Mouse (Mus musculus) T-cell, adult 2 months (primary cell): Measurements from ENCODE around the gene Ube2o.

Experiments used
- DNase-seq: peaks from one replicate; pipeline ENCODE4 v3.0.0; 2022; ENCODE audit warnings: low spot score

Ube2o gene

DNA sequence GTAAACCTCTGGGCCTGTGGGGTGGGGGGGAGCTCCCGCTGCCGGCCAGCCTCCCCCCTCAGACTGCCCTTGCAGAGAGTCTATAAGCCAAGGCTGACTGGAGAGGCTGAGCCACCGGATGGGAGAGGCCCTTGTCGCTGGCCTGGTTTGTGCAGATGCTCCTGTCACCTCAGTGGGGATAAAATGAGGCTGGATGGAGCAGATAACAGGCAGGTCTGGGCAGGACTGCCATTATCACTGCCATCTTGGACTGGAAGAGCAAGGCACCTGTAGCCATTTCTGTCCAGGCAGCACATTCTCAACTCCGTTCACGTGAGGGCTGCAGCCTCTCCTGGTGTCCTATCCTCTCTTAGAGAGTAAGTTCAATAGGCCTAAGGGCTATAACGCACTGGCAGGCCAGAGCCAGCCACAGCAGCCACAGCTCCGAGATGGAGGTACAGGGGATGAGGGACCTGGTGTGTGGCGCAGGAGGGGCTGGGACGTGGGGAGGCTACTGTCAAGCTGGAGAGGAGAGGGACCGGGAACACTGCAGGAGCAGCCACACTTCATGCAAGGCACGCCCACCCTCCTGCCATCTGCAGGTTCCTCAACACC, 43.0 kb downstream of the Ube2o start:
- DNase-seq, result no peak

DNA sequence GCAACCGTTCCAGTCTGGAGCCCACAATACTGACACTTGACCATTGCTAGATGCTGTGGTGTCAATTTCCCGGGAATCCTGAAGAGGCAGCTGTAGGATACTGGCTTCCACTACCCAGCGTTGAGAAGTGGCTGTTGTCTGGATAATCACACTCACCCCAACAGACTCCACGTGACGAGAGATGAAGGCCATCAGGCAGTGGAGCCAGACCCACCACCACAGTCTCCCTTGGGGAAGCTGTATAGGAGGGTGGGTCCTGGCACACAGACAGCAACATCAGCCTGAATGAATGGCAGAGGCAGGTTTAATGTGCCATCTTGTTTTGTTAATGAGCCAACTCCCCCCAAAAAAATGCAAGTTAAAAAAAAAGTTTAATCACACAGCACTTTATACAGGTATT, 43.9 kb downstream of the Ube2o start:
- no peak for DNase-seq

DNA sequence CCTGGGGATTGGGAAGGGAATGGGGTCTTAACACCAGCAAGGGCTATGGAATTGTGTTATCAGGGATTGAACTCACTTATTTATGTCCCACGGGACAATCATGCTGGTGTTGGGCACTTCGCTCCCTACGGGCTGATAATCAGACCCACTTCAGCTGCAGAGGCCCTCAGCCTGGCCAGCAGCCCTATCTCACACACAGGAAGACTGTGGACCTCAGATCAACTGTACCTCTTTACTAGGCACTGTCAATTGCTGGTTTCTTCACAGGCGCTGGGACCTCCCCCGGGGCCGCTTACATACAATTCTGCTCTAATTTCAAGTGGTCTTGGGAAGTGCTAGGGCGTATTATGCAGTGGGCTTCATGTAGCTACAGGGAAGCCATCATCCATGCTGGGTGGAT, 44.6 kb downstream of the Ube2o start:
- DNase-seq, result no peak

DNA sequence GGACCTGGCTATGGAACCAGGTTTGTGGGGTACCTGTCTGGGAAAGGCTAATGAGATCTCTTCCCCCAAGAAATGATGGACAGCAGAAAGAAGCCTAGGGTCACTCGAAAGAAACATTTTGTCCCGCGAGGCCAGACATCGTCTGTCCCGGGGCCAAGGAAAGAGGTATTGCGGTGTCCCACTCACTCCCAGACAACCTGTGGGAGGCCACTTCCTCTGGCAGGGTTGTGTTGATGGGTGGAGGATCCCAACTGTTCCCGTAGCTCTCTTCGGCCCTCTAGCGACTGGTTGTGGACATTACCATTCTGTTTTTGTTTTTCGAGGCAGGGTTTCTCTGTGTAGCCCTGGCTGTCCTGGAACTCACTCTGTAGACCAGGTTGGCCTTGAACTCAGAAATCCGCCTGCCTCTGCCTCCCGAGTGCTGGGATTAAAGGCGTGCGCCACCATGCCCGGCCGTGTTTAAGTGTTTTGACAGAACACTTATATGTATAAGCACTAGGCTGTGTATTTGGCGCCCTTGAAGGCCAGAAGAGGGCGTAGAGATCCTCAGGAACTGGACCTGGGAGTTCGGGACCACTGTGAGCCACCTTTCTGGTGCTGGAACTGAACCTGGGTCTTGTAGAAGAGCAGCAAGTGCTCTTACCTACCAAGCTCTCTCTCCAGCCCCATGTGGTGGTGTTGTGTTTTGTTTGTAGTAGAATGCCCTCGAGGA, 46.9 kb downstream of the Ube2o start:
- peak; percentile 21 for DNase-seq

DNA sequence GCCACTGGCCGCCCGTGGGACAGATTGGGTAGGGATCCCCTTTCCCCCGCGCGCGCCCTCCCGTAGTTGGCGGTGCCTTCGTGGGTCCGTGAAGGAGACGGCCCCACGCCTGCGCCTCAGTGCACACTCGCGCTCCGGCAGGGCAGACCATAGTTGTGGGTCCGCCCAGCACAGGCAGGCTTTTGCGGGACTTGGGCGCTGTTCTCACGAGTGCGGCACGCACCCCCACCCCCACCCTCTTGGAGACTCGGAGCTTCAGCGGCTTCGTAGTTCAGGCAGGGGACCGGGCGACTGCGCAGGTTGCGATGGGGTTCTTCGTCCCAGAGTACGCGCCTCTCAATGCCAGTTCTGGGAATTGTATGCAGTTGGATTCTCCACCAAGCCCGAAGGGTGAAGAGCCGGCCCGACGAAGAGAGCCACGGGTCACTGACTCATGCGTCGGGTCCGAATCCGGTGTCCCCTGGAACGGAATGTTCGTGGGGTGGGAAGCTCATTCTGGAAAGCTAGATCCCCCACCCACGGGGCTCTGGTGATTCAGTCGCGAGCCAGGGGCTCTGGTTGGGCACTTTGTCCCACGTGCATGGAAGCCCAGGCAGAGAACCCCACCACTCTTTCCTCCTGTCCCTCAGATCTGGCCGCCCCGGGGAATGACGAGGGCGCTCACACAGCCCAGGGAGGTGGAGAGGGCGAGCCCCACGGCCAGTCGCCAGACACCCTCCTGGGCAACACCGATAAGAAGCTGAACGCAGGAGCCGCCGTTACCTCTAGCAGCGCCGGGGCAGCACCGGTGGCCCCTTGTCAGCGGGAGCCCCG, 47.7 kb downstream of the Ube2o start:
- DNase-seq, result no peak

DNA sequence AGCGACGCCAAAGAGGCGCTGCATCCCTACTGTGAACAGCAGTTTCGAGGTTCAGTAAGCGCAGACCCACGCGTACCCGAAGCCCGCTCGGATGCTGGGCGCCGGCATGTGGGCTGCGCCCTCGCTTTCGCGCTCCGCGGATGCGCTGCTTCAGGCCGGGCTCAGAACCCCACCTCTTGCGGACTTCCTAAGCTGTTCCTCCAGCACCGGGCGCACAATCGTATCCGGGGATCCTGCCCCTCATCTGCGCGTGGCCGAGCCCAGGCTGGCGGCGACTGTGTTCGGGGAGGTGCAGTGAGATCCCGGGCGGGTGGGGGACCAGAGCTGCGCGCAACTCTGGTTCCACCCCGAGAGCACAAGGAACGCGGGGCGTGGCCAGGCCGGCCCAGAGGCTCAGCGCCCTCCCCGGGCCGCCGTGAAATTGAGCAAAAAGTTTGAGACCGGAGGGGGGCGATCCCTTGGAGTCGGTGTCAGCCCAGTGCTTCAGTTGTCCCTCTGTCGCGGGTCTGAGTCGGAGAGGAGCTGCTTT, 48.4 kb downstream of the Ube2o start:
- DNase-seq, result peak; percentile 24

DNA sequence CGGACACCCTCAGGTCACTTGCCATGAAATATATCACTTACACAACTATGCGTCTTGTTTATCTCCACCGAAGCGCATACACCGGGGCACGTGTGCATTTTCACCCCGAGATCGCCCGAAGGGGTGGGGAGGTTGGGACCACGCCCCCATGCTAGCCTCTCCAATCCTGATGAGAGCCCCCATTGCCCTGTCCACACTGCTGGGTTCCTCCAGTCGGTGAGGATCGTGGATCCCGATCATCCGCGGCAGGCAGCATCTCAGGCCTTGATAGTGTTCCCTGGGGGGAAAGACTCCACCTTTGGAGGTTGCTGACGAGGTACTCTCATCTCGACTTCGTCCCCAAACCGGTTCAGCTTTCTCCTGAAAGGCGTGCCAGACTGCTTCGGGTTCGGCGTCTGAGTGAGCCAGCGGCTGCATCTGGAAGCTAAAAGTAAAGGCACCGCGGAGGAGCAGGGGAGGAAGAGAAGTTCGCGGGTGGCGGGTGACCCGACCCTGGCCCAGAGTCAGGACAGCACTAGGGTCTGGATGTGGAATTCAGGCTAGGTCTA, 48.9 kb downstream of the Ube2o start:
- no peak for DNase-seq

DNA sequence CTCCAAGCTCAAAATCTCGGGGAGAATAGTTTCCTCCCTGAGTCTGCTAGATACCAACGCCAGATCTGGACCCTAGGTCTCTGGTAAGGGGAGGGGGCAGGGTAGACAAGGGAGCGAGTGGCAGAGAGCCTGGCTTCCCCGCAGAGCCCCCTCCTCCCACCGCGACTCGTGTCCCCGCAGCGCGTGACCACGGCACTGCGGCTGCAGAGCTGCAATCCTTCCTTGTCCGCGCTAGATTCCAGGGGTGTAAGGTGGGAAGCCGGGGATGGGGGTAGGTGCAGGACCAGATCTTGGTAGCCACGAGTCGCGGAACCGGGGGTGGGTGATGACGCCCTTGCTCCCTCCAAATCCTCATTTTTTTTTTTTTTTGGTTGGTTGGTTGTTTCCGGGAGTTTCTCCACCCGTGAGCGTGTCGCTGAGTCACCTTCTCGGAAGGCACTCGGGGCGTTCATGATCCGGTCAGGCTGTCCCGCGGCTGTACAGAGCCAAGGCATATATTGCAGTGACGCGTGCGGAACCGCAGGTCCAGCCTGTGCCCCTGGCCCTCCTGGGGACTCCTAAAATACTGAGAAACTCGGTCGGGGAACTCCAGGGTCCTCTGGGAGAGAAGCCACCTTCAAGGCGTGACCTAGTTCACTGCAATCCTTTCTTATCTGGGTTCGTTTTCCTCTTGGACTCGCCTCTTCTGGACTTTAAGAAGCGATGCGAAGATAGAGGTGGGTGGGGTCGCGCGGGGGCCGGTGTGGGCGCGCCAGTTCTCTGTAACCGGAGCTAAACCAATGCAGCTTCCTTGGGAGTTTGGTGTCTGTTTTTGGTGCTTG, 49.7 kb downstream of the Ube2o start:
- no peak for DNase-seq

DNA sequence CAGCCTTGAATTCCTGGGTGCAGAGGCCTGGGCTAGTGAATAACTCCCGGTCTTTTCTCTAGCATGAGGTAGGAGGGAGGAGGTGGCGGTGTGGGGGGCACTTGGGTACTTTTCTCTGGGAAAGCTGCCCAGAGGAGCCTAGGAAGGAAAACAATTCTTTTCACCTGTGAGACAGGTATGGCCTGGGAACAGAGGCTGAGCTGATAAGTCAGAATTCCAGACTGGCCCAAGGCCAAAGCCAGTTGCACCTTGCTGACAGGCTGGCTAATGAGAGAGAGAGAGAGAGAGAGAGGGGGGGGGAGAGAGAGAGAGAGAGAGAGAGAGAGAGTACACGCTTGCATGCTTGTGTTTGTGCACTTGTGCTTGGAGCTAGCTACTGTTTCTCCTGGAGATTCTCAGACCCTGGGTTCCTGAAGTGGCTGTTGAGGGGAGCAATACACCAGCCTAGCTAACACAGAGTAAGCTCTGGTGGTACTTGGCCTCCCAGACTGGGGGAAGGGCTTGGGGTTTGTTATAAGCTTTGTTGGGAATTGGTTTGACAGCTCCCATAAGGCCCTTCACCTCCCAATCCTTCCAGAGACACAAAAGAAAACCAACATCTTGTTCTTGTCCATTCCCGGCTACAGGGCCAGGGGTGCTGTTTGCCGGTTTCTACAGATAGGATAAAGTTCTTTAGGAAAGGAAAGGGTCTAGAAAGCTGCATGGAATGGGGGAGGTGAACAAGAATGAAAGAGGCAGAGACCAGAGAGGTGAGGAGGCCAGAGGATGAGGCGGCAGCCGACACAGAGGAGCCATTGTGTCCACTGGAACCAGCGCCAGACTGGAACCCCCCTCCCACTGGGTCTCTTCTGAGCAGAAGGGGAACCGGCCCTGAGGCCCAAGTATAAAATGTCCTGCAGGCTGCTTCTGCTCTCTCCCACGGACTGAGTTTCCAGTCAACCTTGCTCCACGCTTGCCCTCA, 50.8 kb downstream of the Ube2o start, which contains the start of gene Sphk1:
Gene Sphk1 (plus strand): TSS at position 739 of the 961 bp plus-strand sequence.
- DNase-seq, result no peak

DNA sequence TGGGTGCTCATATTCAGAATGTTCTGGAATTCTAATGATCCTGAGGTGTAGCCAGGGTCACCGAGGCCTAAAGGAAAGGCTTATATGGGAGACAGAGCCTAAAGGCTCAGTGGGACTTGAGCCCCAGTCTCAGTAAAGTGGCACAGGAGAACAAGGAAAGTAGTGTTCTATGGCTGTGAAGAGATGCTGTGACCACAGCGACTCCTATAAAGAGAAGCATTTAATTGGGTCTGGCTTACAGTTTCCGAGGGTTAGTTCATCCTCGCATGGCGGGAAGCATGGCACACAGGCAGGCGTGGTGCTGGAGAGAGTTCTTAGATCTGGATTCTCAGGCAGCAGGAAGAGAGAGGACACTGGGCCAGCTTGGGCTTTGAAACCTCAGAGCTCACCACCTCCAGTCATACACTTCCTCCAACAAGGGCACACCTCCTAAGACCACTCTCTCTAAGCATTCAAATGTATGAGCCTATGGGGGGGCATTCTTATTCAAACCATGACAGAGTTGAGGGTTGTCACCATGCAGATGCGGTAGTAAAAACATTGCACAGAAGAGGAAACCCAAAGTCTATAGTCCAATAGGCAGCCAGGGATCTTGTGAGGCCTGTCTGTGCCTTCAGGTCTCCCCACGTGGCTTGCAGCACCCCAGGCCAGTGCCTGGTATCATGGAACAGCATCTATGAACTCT, 52.5 kb downstream of the Ube2o start:
- no peak for DNase-seq

DNA sequence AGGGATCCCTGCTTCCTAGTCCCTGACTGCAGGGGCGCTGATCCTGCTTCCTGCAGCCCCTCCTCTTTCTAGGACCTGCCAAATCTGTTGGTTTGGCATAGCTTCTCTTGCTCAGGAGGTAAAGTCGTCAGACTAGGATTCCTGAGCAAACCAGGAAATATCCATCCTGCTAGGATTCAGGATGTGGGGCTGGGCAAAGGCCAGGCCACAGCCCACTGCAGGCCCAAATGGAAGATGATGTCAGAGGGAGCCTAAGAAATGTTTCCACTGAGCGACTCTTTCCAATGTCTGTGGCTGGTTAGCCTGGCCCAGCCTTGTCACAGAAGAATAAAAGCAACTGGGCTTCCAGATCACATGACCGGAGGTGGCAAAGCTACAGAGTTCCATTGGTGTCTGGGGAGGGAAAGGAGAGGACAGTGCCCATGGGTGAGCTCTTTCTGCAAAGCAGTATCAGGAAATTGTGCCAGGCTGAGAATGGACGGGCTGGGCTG, 57.5 kb downstream of the Ube2o start:
- no peak for DNase-seq

DNA sequence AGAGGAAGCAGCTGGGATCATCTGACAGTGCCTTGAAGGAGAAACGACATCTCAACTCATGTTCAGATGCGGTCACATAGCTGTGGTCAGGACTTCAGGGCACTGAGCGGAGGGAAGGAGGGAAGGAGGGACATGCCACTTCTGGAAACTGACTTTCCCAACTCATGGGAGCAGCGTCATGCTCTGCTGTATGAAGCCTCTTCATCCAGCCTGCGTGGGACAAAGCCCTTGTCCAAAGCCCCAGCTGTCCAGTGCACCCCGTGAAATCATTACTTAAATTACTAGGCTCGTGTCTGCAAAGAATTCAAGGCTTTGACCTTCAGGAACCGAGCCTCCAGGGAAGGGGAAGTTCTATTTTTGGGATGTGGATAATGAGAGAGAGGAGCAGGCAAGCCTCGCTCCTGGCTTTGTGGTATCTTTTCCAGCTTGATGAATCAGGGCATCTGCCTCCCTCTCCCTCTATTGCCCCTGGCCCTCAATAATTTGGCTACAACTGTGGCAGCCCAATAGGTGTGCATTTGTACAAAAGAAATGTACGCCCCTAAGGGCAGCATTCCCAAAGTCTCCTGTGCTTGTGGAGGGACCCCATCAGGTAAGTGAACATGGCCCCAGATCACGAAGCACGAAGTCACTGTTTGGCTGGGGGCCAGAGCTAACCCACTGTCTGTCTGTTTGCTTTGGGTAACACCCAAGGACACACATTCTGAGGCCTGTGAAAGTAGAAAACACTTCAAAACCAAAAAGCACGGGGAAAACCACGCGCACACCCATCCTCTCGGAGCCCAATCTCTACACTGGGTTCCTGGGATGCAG, 58.2 kb downstream of the Ube2o start:
- DNase-seq, result no peak

DNA sequence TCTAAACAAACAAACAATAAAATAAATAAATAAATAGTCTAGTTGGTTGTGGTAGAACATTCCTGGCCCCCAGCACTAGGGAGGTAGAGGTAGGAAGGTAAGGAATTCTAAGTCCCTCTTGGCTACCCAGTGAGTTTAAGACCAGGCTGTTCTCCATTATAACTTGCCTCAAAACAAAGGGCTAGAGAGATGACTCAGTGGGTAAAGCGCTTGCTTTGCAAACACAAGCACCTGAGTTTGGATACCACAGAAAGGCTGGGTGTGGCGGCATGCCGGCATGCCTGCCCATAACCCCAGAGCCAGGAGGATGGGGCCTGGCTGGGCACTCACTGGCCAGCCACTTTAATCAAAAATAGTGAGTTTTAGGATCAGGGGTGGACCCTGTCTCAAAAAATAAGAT, 59.2 kb downstream of the Ube2o start:
- DNase-seq, result no peak

DNA sequence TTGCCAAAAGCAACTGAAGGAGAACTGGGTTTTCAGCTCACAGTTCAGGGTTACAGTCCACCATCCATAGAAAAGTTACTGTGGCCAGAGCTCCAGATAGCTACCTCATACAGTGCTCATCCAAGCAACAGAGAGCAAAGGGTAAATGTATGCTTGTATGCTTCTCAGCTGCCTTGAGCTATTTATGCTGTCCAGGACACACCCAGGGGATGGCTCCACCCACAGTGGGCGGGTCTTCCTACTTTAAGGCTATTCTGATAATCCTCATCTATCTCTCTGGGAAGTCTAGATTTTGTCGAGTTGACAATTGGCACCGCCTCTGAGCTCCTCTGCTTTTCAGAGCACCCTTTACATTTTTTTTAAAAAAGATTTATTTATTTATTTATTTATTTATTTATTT, 60.1 kb downstream of the Ube2o start:
- DNase-seq, result no peak

DNA sequence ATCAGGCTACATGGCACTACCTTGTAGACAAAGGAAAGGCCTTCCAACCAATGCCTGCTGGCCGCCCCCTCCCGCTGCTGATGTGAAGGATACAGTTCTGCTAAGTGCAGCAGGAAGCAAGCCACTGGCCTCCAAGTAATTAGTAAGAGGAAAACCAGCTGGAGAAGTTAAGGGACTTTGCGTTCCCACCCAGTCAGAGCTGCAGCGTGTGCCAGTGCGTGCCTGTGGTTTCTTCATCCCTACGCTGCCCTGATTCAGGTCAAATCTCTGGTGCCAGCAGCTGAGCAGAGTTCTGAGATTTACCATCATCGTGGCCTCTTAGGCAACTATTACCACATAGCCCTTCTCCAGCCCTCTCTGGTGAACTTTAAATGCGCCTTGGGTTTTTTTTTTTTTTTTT, 62.8 kb downstream of the Ube2o start:
- DNase-seq, result no peak

DNA sequence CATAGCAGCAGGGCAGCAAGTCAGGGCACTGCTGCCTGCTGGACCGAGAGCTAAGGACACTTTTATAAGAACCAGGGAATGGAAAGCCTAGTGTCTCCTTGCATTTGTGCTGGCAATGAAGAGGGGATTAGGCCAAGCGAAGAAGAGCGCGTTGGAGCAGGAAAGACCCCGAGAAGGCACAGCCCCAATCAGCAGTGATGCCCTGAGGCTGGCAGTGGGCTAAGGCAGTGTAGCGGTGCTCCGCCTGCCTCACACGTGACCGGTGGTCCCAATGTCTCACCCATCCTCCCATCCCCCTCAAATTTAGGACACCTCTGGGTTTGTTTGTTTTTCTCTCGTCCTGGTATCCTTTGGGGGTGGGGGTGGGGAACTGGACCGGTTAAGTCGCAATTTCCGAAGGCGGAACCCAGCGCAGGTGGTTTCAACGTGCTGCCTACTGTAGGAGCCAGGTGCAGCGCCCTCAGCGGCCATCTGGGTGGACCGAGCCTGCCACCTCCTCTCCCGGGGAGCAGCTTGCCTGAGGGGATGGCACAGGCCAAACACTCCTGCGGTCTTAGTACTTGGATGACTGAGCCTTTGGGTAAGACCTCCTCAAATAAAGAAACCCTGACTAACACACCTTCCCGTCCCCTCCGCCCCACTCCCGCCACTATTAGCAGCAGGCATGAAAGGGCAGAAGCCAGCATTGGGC, 65.8 kb downstream of the Ube2o start:
- DNase-seq, result no peak

DNA sequence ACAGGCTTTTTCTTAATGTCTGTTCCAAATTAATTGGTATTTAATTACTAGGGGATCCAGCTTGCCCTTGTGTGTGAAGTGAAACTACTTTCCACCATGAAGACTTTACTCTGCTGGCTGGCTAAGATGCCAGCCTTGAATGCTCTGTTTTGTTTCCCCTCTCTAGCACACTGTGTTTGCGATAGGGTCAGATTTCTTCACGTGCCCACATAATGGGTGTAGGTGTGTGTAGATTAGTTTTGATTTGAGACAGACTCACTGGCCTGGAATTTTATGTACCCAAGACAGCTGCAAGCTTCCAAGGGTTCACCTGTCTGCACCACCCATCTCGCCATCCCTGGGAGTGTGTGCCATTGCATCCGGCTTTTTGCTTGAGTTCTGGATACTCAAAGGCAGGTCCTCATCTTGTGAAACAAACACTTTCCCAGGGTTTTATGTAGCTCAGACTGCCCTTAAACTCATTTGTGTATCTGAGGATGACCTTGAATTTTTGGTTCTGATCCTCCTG, 67.7 kb downstream of the Ube2o start:
- no peak for DNase-seq

DNA sequence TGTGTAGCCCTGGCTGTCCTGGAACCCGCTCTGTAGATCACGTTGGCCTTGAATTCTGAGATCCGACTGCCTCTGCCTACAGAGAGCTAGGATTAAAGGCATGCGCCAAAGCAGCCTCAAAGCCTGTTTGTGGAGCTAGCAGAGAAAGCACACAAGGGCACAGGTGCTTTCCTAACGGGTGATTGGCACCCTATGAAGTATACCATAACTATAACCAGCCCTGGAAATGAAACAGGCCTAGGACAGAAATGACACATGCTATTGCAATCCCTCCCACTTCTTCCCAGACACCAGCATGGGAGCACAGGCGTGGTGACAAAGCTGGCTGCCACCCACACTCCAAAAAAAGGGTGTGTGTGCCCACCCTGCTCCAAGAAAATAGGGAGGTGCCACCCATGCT, 68.3 kb downstream of the Ube2o start:
- no peak for DNase-seq
